In genomic region chr12:35417943-35418342, GRCm38 (mm10) we compare ENCODE assay signal across 15 mouse cellular contexts.
A peak's percentile ranks its signal among the peaks of the same experiment; 100 is the strongest.
DNase-seq lines count a peak whose midpoint lies in the region; ATAC-seq and TF ChIP-seq lines count a peak whose summit lies in the region.
"Had no signal": no experiment of that assay in that cellular context is flagged by ENCODE, and none has a peak within 500 bp of the region (broad histone marks: within the 10 kb centered on the region; RNA-seq: fewer than 3 reads in every experiment).

No protein-coding gene starts in this region.

- H3K4me1 ChIP-seq in heart, postnatal 0 days (ENCODE audit: control insufficient read depth, insufficient read depth) = no peaks in the 10 kb centered on the region
- H3K4me1 ChIP-seq: embryonic facial prominence, embryonic 12.5 days; forebrain, embryonic 13.5 days; liver, embryonic 13.5 days; megakaryocyte, embryonic 14.5 days had no signal

- 46% methylated on average over 4 of the region's 4 CpGs for WGBS in heart, postnatal 0 days

- H3K36me3 ChIP-seq in heart, postnatal 0 days (replicated peaks; ENCODE audit: control insufficient read depth, insufficient read depth, low read length) = no peaks in the 10 kb centered on the region
- H3K36me3 ChIP-seq: embryonic facial prominence, embryonic 12.5 days; liver, embryonic 13.5 days had no signal

- no peak overlapping the region for H3K27ac ChIP-seq in heart, postnatal 0 days (ENCODE audit: low read depth)
- H3K27ac ChIP-seq: embryonic facial prominence, embryonic 12.5 days; forebrain, embryonic 13.5 days; liver, embryonic 13.5 days had no signal

- H3K9ac ChIP-seq in heart, postnatal 0 days (replicated peaks; ENCODE audit: low read depth, low read length) = no peak overlapping the region
- H3K9ac ChIP-seq: embryonic facial prominence, embryonic 12.5 days; forebrain, embryonic 13.5 days; liver, embryonic 13.5 days had no signal

- H3K4me2 ChIP-seq in heart, postnatal 0 days (ENCODE audit: low read depth, low read length) = no peak overlapping the region
- H3K4me2 ChIP-seq: embryonic facial prominence, embryonic 12.5 days; forebrain, embryonic 13.5 days; liver, embryonic 13.5 days had no signal

- H3K4me3 ChIP-seq in heart, postnatal 0 days (ENCODE audit: low read depth, low read length) = no peak overlapping the region
- H3K4me3 ChIP-seq: embryonic facial prominence, embryonic 12.5 days; forebrain, embryonic 13.5 days; liver, embryonic 13.5 days; megakaryocyte, embryonic 14.5 days had no signal

- H3K9me3 ChIP-seq in heart, postnatal 0 days (replicated peaks; ENCODE audit: control insufficient read depth, low read length) = no peaks in the 10 kb centered on the region
- H3K9me3 ChIP-seq: embryonic facial prominence, embryonic 12.5 days; forebrain, embryonic 13.5 days; liver, embryonic 13.5 days; megakaryocyte, embryonic 14.5 days had no signal

- no peak for TF ChIP-seq CTCF in heart, postnatal 0 days (IDR thresholded peaks at IDR 0.05; ENCODE audit: low read depth)

- no peak for ATAC-seq in heart, postnatal 0 days (ENCODE audit: insufficient read depth, low read depth)
- ATAC-seq: forebrain, embryonic 13.5 days; inflammation-experienced regulatory T-cells, adult 6 months had no signal

- H3K27me3 ChIP-seq in heart, postnatal 0 days (ENCODE audit: control insufficient read depth, insufficient read depth, low read length) = no peaks in the 10 kb centered on the region
- H3K27me3 ChIP-seq: embryonic facial prominence, embryonic 12.5 days; forebrain, embryonic 13.5 days; liver, embryonic 13.5 days; megakaryocyte, embryonic 14.5 days had no signal

- intact Hi-C loops in heart, postnatal 14 days (cut with DNase I) = no loop called here
- intact Hi-C loops in gastrocnemius, postnatal 36 days (cut with DNase I) = no loop called here

- DNase-seq in heart, postnatal 0 days (ENCODE audit: low spot score) = peak; percentile 12
- no peak for DNase-seq in heart, postnatal 14 days
- DNase-seq in Muller cell, postnatal 12 days (ENCODE audit: inconsistent ontology term) = peak; percentile 54
- peak; percentile 34 for DNase-seq in adrenal gland, adult 8-10 months
- peak; percentile 5 for DNase-seq in lung, postnatal 14 days
- no peak for DNase-seq in gastrocnemius, postnatal 36 days
- no peak for DNase-seq in cerebellum, postnatal 25 days
- no peak for DNase-seq in layer of hippocampus, postnatal 25 days (ENCODE audit: extremely low spot score in 1 of 2, low spot score in 1 of 2)
- DNase-seq: kidney, postnatal 14 days; layer of hippocampus, adult 9-11 months; liver, embryonic 13.5 days had no signal

- TF ChIP-seq EP300 in heart, postnatal 0 days (IDR thresholded peaks at IDR 0.05; ENCODE audit: low read depth) = no peak

Comparison
In these comparisons a context has a peak if more than half of its experiments do, and no peak if none do; other contexts are left out.
1. DNase-seq: peak in heart, postnatal 0 days (single experiment), Muller cell, postnatal 12 days (single experiment), adrenal gland, adult 8-10 months (single experiment) and lung, postnatal 14 days (single experiment); none in heart, postnatal 14 days (0 of 2), gastrocnemius, postnatal 36 days (0 of 2), cerebellum, postnatal 25 days (0 of 2) and layer of hippocampus, postnatal 25 days (0 of 2).